Mouse (Mus musculus): ENCODE results near the gene Mcts1. TPM values are rescaled to one million over a fixed set of nuclear protein-coding genes. Genes with fewer than 3 reads are reported as not detected.

Gene Mcts1
- polyA plus RNA-seq, 1 experiment from 2014 or later = 97.2 TPM

GRCm38 (mm10) chrX:38600995-38601369 is 604 bp downstream of the Mcts1 start:
- no peaks in the 10 kb centered on the region for H3K9me3 ChIP-seq (replicated peaks; ENCODE audit: low read length)
- H3K27me3 ChIP-seq (ENCODE audit: insufficient read depth, low read length) = no peaks in the 10 kb centered on the region
- peak overlapping the region; percentile 51 for H3K4me3 ChIP-seq (replicated peaks; ENCODE audit: low read depth, low read length)
- DNase-seq (ENCODE audit: low spot score) = peak; percentile 53
- TF ChIP-seq CTCF (IDR thresholded peaks at IDR 0.05; ENCODE audit: low read depth) = no peak
- peak; percentile 33 for ATAC-seq (replicated peaks; ENCODE audit: low FRiP score, low read depth)
- peak overlapping the region; percentile 64 for H3K4me2 ChIP-seq (ENCODE audit: low read length)
- no peaks in the 10 kb centered on the region for H3K4me1 ChIP-seq (replicated peaks; ENCODE audit: insufficient read depth, low read length)
- peak overlapping the region; percentile 86 for H3K27ac ChIP-seq
- WGBS = 18% methylated on average over 3 of the region's 3 CpGs
- peak overlapping the region; percentile 59 for H3K9ac ChIP-seq (ENCODE audit: low read depth, low read length)
- no peaks in the 10 kb centered on the region for H3K36me3 ChIP-seq (ENCODE audit: insufficient read depth, low read length)

DNA sequence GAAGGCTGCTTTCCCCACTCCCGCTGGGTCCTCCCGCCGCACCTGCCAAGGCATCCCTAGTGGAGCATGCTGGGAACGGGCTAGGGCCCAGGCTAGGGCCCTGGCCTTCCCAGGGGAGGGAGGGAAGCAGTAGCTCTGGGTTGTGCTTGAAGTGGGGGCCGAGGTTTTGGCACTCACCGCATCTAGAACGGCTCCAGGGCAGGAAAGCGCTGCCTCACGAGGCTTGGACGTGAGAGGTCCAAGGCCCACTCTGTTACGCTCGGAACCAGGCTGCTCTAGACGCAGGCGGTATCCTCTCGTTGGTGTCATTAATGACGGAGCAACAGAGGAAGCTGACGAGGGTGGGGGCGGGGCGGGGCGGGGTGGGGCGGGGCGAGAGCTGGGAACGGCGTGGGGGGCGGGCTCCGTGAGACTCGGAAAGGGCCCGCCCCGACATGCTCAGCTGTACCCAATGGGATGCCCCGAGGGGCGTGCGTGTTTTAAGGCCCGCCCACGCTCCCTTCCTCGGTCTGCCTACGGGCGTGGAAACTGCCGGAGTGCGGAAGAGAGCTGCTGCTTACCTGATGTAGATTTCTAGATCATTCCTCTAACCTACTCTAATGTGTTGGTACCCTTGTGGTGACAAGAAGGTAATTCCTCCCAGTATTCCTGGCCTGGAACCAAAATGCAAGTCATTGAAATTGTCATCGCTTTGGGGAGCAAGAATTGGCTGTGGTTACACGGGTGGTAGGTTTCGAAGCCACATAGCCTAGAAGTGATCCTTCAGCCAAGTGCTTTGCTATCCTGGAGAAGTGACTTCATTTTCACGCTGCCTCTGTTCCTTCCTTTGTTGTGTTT is 34.6 kb downstream of the Mcts1 start, which contains the start of gene C1galt1c1:
Gene C1galt1c1 (minus strand): TSS at position 287 of the 837 bp plus-strand sequence.
- DNase-seq (ENCODE audit: low spot score) = peak; percentile 93
- peak; percentile 100 for ATAC-seq (replicated peaks; ENCODE audit: low FRiP score, low read depth)
- WGBS = 30% methylated on average over 35 of the region's 43 CpGs

DNA sequence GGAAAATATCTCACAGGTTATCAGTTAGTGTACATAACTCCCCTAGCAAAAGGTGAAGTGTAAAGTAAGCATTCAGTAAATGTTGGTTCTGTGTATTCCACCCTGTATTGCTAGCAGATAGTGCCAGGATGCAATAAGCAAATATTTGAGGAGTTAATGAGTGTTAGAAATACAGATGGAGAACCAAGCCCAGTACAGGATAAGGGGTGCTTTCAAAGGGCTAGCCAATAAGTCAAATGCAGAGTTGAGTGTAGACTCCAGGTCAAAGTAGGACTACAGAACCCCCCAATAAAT is 35.2 kb downstream of the Mcts1 start:
- H3K4me3 ChIP-seq (replicated peaks; ENCODE audit: low read depth, low read length) = 0 out of 2 replicates have a peak overlapping the region, but pooled peaks have one; percentile 21
- no peak for TF ChIP-seq CTCF (IDR thresholded peaks at IDR 0.05; ENCODE audit: low read depth)
- ATAC-seq (replicated peaks; ENCODE audit: low FRiP score, low read depth) (no peak), DNase-seq (ENCODE audit: low spot score) (no peak)
- no peaks in the 10 kb centered on the region for H3K36me3 ChIP-seq (ENCODE audit: insufficient read depth, low read length)
- no peaks in the 10 kb centered on the region for H3K9me3 ChIP-seq (replicated peaks; ENCODE audit: low read length)
- H3K4me1 ChIP-seq (replicated peaks; ENCODE audit: insufficient read depth, low read length) = no peaks in the 10 kb centered on the region
- 0 out of 2 replicates have a peak overlapping the region, but pooled peaks have one; percentile 3 for H3K9ac ChIP-seq (ENCODE audit: low read depth, low read length)
- 0 out of 2 replicates have a peak overlapping the region, but pooled peaks have one; percentile 9 for H3K27ac ChIP-seq
- H3K4me2 ChIP-seq (ENCODE audit: low read length) = peak overlapping the region; percentile 41
- no peaks in the 10 kb centered on the region for H3K27me3 ChIP-seq (ENCODE audit: insufficient read depth, low read length)

More for the DNA sequence above, 34.6 kb downstream of the Mcts1 start, which contains the start of gene C1galt1c1:
- TF ChIP-seq CTCF (IDR thresholded peaks at IDR 0.05; ENCODE audit: low read depth) = peak; percentile 25; the same call in 1 of the 2 replicates
- peak within 1 kb of the TSS; percentile 51 for H3K4me2 ChIP-seq (ENCODE audit: low read length)
- H3K27ac ChIP-seq = peak within 1 kb of the TSS; percentile 93
- H3K9ac ChIP-seq (ENCODE audit: low read depth, low read length) = peak within 1 kb of the TSS; percentile 62
- H3K36me3 ChIP-seq (ENCODE audit: insufficient read depth, low read length) = no peaks in the 10 kb centered on the region
- H3K9me3 ChIP-seq (replicated peaks; ENCODE audit: low read length) = no peaks in the 10 kb centered on the region
- no peaks in the 10 kb centered on the region for H3K4me1 ChIP-seq (replicated peaks; ENCODE audit: insufficient read depth, low read length)
- peak within 1 kb of the TSS; percentile 41 for H3K4me3 ChIP-seq (replicated peaks; ENCODE audit: low read depth, low read length)
- H3K27me3 ChIP-seq (ENCODE audit: insufficient read depth, low read length) = no peaks in the 10 kb centered on the region

GRCm38 (mm10) chrX:38641435-38641834 is 41.1 kb downstream of the Mcts1 start:
- Histone ChIP-seq H3K9ac (ENCODE audit: low read depth, low read length) (no peak overlapping the region), H3K4me1 (replicated peaks; ENCODE audit: insufficient read depth, low read length) (no peaks in the 10 kb centered on the region), H3K4me3 (replicated peaks; ENCODE audit: low read depth, low read length) (no peak overlapping the region), H3K27ac (no peak overlapping the region), H3K4me2 (ENCODE audit: low read length) (no peak overlapping the region), H3K27me3 (ENCODE audit: insufficient read depth, low read length) (no peaks in the 10 kb centered on the region), H3K36me3 (ENCODE audit: insufficient read depth, low read length) (no peaks in the 10 kb centered on the region), H3K9me3 (replicated peaks; ENCODE audit: low read length) (no peaks in the 10 kb centered on the region)
- no peak for DNase-seq (ENCODE audit: low spot score)
- ATAC-seq (replicated peaks; ENCODE audit: low FRiP score, low read depth) = no peak
- no peak for TF ChIP-seq CTCF (IDR thresholded peaks at IDR 0.05; ENCODE audit: low read depth)
- 29% methylated on average over 4 of the region's 4 CpGs for WGBS

GRCm38 (mm10) chrX:38642183-38642582 is 41.8 kb downstream of the Mcts1 start:
- no peaks in the 10 kb centered on the region for H3K9me3 ChIP-seq (replicated peaks; ENCODE audit: low read length)
- no peak overlapping the region for H3K9ac ChIP-seq (ENCODE audit: low read depth, low read length)
- no peak for ATAC-seq (replicated peaks; ENCODE audit: low FRiP score, low read depth)
- no peaks in the 10 kb centered on the region for H3K36me3 ChIP-seq (ENCODE audit: insufficient read depth, low read length)
- H3K4me1 ChIP-seq (replicated peaks; ENCODE audit: insufficient read depth, low read length) = no peaks in the 10 kb centered on the region
- WGBS = 55% methylated on average over 4 of the region's 4 CpGs
- H3K27ac ChIP-seq = no peak overlapping the region
- no peak overlapping the region for H3K4me2 ChIP-seq (ENCODE audit: low read length)
- DNase-seq (ENCODE audit: low spot score) = no peak
- no peaks in the 10 kb centered on the region for H3K27me3 ChIP-seq (ENCODE audit: insufficient read depth, low read length)
- no peak overlapping the region for H3K4me3 ChIP-seq (replicated peaks; ENCODE audit: low read depth, low read length)
- no peak for TF ChIP-seq CTCF (IDR thresholded peaks at IDR 0.05; ENCODE audit: low read depth)

GRCm38 (mm10) chrX:38650404-38651039 is 50.1 kb downstream of the Mcts1 start:
- Histone ChIP-seq H3K27ac (no peak overlapping the region), H3K27me3 (ENCODE audit: insufficient read depth, low read length) (no peaks in the 10 kb centered on the region), H3K36me3 (ENCODE audit: insufficient read depth, low read length) (no peaks in the 10 kb centered on the region), H3K4me1 (replicated peaks; ENCODE audit: insufficient read depth, low read length) (no peaks in the 10 kb centered on the region), H3K9me3 (replicated peaks; ENCODE audit: low read length) (no peaks in the 10 kb centered on the region), H3K9ac (ENCODE audit: low read depth, low read length) (no peak overlapping the region), H3K4me2 (ENCODE audit: low read length) (peak overlapping the region; percentile 19; the same call in 1 of the 2 replicates), H3K4me3 (replicated peaks; ENCODE audit: low read depth, low read length) (no peak overlapping the region)
- whole genome bisulfite sequencing = 51% methylated on average over 9 of the region's 9 CpGs
- TF ChIP-seq CTCF (IDR thresholded peaks at IDR 0.05; ENCODE audit: low read depth) = peak; percentile 40; the same call in 1 of the 2 replicates
- peak; percentile 34 for DNase-seq (ENCODE audit: low spot score)
- no peak for ATAC-seq (replicated peaks; ENCODE audit: low FRiP score, low read depth)

Data from kidney, postnatal 0 days (tissue).